Mouse (Mus musculus): Measurements from ENCODE around the gene Caml. TPM values are rescaled to one million over a fixed set of nuclear protein-coding genes. Genes with fewer than 3 reads are reported as not detected.
A peak's percentile ranks its signal among the peaks of the same experiment; 100 is the strongest.
"Not testable (repeated sequence)": the region's sequence is repeated elsewhere in the genome, so short reads cannot be mapped to it uniquely, and the experiment has no call there.

The Caml gene
- total RNA-seq (2021), result 10 to 100 TPM; 38.7 to 50.2 TPM
- long read RNA-seq, experiment 1, transcript Caml-201 (4 exons, 1,382 nt), result major isoform, 33 of 40 reads
- long read RNA-seq, experiment 1, partial matches to known transcripts, result 0 of 40 reads
- long read RNA-seq, experiment 1, other reads (novel, unspliced or antisense), result 6 of 40 reads
- long read RNA-seq, experiment 2, transcript Caml-201 (4 exons, 1,382 nt), result major isoform, 32 of 36 reads
- long read RNA-seq, experiment 2, partial matches to known transcripts, result 2 of 36 reads
- long read RNA-seq, experiment 2, other reads (novel, unspliced or antisense), result 0 of 36 reads

- peak; percentile 77 to 83 for DNase-seq (ENCODE audit: low spot score in 2 of 2)
- Histone ChIP-seq H3K4me3 (peak within 1 kb of the TSS; percentile 90), H3K27ac (peak within 1 kb of the TSS; percentile 99)
- TF ChIP-seq CTCF (conservative IDR thresholded peaks at IDR 0.05), result no peak
These were observed at the start of gene Caml for GRCm38 (mm10) chr13:55622649-55623541. TSS of gene Caml (plus strand) at chr13:55623005.

- Histone ChIP-seq H3K4me3 (no peak within 1 kb of the TSS), H3K27ac (no peak within 1 kb of the TSS)
- no peak for TF ChIP-seq CTCF (conservative IDR thresholded peaks at IDR 0.05)
- no peak for DNase-seq (ENCODE audit: low spot score in 2 of 2)
These were observed 49.4 kb upstream of the Caml start, which contains the start of gene Tmed9 for GRCm38 (mm10) chr13:55573432-55573831. TSS of gene Tmed9 (plus strand) at chr13:55573732.

GRCm38 (mm10) chr13:55574321-55574720 is 48.5 kb upstream of the Caml start:
- TF ChIP-seq CTCF (conservative IDR thresholded peaks at IDR 0.05), result no peak
- no peak for DNase-seq (ENCODE audit: low spot score in 2 of 2)
- Histone ChIP-seq H3K27ac (no peak overlapping the region), H3K4me3 (no peak overlapping the region)

- Histone ChIP-seq H3K27ac (no peak overlapping the region), H3K4me3 (no peak overlapping the region)
- TF ChIP-seq CTCF (conservative IDR thresholded peaks at IDR 0.05), result no peak
- DNase-seq (ENCODE audit: low spot score in 2 of 2), result no peak
These were observed 46.9 kb upstream of the Caml start for GRCm38 (mm10) chr13:55575932-55576331.

GRCm38 (mm10) chr13:55576872-55577271 is 45.9 kb upstream of the Caml start:
- not testable (repeated sequence) for DNase-seq (ENCODE audit: low spot score in 2 of 2); H3K27ac ChIP-seq; H3K4me3 ChIP-seq

GRCm38 (mm10) chr13:55578086-55578485 is 44.7 kb upstream of the Caml start:
- Histone ChIP-seq H3K27ac (no peak overlapping the region), H3K4me3 (no peak overlapping the region)
- no peak for DNase-seq (ENCODE audit: low spot score in 2 of 2)
- TF ChIP-seq CTCF (conservative IDR thresholded peaks at IDR 0.05), result no peak

GRCm38 (mm10) chr13:55591961-55592490 is 30.8 kb upstream of the Caml start:
- Histone ChIP-seq H3K4me3 (no peak overlapping the region), H3K27ac (no peak overlapping the region)
- no peak for DNase-seq (ENCODE audit: low spot score in 2 of 2)
- TF ChIP-seq CTCF (conservative IDR thresholded peaks at IDR 0.05), result no peak

DNA sequence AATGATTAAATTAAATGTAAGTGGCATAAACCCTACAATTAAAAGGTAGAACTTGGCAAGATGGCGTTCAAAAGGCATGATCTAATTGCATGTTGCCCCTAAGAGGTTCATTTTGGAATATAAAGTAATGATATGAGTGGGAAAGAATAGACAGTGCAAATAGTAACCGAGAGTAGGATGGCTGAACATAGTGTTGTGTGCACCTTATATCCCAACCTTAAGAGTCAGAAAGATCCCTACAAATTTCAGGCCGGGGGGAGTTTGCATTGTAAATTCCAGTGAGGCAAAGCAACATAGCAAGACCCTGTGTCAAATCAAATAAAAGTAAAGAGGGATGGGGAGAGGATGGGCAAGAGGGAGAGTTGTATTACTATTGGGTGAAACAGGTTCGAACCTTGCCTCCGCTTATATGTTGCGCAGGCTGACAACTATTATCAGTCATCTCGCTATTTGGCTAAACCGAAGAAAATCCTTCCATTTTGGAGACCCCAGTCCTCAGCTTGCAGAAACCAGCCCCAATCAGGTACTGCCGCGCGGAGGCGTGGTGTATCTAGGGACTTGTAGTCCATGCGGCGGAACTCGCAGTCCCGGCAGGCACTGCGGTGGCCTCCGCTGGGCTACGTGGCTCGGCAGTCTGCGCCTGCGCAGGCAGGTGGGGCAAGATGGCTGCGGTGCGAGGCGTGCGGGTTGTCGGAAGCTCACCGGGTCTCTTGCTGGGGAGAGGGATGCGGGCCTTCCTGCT is 30.1 kb upstream of the Caml start:
- Histone ChIP-seq H3K4me3 (peak overlapping the region; percentile 97), H3K27ac (peak overlapping the region; percentile 94)
- TF ChIP-seq CTCF (conservative IDR thresholded peaks at IDR 0.05), result peak; percentile 37
- peak; percentile 97 to 98 for DNase-seq (ENCODE audit: low spot score in 2 of 2)

GRCm38 (mm10) chr13:55593254-55593747 is 29.5 kb upstream of the Caml start:
- H3K27ac ChIP-seq, result peak overlapping the region; percentile 94
- no peak for TF ChIP-seq CTCF (conservative IDR thresholded peaks at IDR 0.05)
- peak overlapping the region; percentile 97 for H3K4me3 ChIP-seq
- no peak for DNase-seq (ENCODE audit: low spot score in 2 of 2)

DNA sequence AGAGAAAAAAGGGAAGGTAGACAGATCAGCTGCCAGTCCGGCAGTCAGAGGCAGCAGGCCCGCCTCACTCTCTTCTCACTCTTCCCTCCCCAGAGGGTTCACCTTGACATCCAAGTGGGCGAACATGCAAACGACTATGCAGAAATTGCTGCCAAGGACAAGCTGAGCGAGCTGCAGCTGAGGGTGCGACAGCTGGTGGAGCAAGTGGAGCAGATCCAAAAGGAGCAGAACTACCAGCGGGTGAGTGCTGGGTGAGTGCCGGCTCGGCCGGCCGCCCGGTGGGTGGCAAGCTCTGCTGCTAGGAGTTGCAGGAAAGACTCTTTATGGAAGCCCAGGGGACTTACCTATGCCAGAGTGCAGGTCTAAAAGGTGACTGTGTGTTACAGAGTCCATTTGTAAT is 27.4 kb upstream of the Caml start:
- peak overlapping the region; percentile 97; the same call in 1 of the 2 replicates for H3K4me3 ChIP-seq
- TF ChIP-seq CTCF (conservative IDR thresholded peaks at IDR 0.05), result no peak
- H3K27ac ChIP-seq, result peak overlapping the region; percentile 9
- DNase-seq (ENCODE audit: low spot score in 2 of 2), result peak; percentile 54 to 63

GRCm38 (mm10) chr13:55596802-55597201 is 26.0 kb upstream of the Caml start:
- H3K27ac ChIP-seq, result no peak overlapping the region; the same call in 1 of the 2 replicates
- TF ChIP-seq CTCF (conservative IDR thresholded peaks at IDR 0.05), result no peak
- no peak overlapping the region for H3K4me3 ChIP-seq
- DNase-seq (ENCODE audit: low spot score in 2 of 2), result no peak
